Mouse (Mus musculus) naive thymus-derived CD4-positive, alpha-beta T cell, adult 2 months (primary cell): ENCODE results near the gene Lrpap1.

Experiments
- DNase-seq: peaks from one replicate; pipeline ENCODE4 v3.0.0-alpha.2; 2011; ENCODE audit warnings: low read depth

Lrpap1 gene

DNA sequence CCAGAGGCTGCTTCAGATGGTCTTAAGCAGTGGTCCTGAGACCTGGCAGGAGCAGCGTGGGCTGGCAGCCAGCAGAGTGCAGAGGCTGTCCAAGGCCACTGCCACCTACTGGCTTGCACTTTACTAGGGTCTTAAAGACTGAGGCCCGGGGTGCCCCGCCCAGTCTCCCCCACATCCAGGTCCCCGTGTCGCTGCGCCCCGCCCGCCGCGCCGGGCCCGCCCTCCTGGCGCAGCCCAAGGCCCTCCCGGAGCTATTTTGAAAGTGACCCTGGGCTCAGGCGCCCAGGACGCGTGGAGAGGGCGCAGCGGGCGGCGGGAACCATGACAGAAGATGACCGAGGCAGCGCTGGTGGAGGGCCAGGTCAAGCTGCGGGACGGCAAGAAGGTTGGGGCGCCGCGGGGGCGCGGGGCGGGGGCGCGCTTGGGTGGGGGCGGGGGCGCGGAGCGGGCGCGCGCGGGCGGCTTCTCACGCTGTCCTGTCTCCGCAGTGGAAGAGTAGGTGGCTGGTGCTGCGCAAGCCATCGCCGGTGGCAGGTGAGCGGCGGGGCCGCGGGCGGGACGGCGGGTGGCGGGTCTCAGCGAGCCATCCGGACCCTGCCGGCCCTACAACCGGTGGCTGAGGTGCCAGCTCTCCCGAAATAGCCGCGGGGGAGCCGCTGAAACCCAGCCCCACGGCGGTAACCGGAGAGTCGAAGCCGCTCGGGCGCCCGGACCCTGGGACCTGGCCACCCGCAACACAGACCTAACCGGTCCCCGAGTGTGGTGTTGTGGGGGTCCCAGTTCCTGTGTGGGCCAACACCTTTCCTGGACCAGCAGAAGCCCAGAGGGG, 48.7 kb downstream of the Lrpap1 start, which contains the start of gene Dok7:
Gene Dok7, plus strand, starts transcription at position 163 of the 829 bp plus-strand sequence.
- DNase-seq: no peak

DNA sequence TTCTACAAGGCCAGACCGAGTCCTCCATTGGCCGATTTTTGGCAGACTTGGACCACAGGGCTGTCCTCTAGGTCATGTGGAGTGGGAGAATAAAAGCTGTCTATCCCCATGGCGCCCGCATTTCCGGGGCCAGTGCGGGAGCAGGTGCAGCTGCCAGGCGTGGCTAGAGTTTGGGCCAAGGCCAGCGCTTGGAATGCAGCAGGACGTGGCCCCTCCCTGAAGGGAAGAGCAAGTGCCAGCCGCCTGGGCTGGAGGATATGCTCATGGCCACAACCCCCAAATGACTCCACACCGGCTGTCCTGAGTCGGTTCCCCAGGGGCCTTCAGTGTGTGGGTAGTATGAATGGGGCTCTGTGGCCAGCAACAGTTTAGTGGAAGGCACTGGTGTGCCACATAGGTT, 50.5 kb downstream of the Lrpap1 start:
- DNase-seq: no peak

GRCm38 (mm10) chr5:35054628-35055027, 50.9 kb downstream of the Lrpap1 start:
- no peak for DNase-seq

DNA sequence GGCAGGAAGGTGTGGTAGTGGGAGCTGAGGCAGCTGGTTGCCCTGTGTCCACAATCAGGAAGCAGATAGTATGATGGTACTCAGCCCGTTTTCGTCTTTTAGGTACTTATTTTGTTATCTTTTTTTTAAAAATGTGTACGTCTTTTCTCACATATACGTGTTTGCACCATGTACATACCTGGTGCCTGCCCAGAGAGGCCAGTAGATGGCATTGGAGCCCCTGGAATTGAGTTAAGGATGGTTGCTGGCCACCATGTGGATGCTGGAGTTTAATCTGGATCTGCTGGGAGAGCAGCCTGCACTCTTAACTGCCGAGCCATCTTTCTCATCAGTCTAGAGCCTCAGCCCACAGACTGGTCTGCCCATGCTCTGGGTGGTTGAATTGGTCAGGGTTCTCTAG, 55.0 kb downstream of the Lrpap1 start:
- DNase-seq: no peak

GRCm38 (mm10) chr5:35043110-35043451, 62.5 kb downstream of the Lrpap1 start:
- DNase-seq: peak; percentile 85

DNA sequence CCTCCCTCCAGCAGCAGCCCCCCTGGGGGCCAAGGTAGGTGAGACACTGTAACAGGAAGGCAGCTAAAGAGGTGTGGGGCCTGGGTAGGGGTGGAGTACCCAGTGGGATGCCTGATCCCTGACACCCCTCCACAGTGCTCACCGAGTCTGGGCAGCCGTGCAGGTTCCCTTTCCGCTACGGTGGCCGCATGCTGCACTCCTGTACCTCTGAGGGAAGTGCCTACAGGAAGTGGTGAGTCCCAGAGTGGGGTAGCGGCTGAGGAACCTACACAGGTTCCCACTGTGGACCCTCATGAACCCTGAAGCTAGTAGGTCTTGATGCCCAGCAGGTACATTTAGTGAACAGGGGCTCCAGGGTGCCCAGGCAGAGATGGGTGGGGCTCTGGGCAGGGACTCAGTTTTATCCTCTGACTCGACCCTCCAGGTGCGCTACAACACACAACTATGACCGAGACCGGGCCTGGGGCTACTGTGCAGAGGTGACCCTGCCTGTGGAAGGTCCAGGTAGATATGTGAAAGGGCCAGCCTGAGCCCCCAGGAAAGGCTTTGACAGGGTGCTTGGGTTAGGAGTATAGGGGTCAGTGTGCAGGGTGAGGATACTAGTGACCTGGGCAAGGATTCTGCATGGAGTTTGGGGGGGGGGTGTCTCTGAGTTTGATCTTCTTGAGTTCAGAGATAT, 63.0 kb downstream of the Lrpap1 start:
- peak; percentile 45 for DNase-seq
